Mouse (Mus musculus) stomach, postnatal 0 days (tissue): ENCODE measurements around the gene Zmynd8.

Source experiments
- CTCF ChIP-seq: IDR thresholded peaks from 2 replicates; pipeline ENCODE4 v1.5.1; 2016; ENCODE audit warnings: antibody characterized with exemption, low read depth, mild to moderate bottlenecking, moderate library complexity
- EP300 ChIP-seq: optimal IDR thresholded peaks from 2 replicates; pipeline ENCODE3; 2016; ENCODE audit warnings: antibody characterized with exemption

DNA sequence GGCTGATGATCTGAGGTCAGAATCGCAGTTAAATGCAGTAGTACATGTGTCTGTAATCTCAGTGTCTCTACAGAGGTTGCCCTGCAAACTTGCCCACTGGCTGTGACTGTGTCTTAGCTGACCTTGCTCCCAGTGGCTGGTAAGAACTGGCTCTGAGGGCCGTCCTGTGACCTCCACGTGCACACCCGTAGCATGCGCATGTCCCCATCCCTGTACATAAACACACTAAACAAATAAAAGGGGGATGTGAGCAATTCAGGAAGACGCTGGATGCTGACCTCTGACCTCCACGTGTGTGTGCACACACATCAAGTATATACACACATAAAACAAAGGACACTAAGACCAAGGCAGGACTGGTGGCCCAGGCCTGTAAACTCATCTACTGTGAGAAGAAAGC, 14.3 kb upstream of the Zmynd8 start:
- TF ChIP-seq CTCF (no peak), EP300 (no peak)
